ENCODE assay signal across 8 mouse cellular contexts in the genomic region with DNA sequence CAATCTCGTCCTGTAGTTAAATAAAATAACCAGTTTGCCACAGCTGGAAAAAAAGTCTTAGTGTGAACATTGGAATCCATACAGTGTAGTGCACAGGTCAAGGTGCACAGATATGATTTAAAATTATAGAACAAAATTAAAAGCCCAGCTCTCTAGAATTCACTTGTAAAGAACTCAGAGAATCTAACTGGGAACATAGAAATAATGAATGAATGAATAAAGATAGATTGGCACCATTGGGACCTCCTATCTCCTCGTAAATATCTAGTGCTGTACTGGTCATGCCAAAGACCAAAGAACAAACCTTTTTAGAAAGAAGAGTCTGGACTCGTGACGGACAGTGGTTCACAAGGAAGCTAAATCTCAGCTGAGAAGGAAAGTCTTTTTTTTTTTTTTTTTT. TPM values are rescaled to one million over a fixed set of nuclear protein-coding genes. Genes with fewer than 3 reads are reported as not detected.
A peak's percentile ranks its signal among the peaks of the same experiment; 100 is the strongest.
DNase-seq lines count a peak whose midpoint lies in the region; ATAC-seq and TF ChIP-seq lines count a peak whose summit lies in the region.

TSS of gene Zfp748 (minus strand) at position 101 of the 400 bp plus-strand sequence.

- H3K4me3 ChIP-seq in kidney, adult 2 months (ENCODE audit: insufficient read depth, low read depth, low read length): peak within 1 kb of the TSS; percentile 60
- H3K4me3 ChIP-seq in bone marrow, adult 2 months (replicated peaks; ENCODE audit: control insufficient read depth, low read depth, low read length): peak within 1 kb of the TSS; percentile 84
- peak within 1 kb of the TSS; percentile 94 for H3K4me3 ChIP-seq in hindbrain, embryonic 14.5 days (replicated peaks; ENCODE audit: low read length)
- peak within 1 kb of the TSS; percentile 92 for H3K4me3 ChIP-seq in midbrain, embryonic 13.5 days (replicated peaks)

- TF ChIP-seq POLR2A in kidney, adult 2 months (IDR thresholded peaks at IDR 0.05; ENCODE audit: low read depth, low read length): no peak
- no peak for TF ChIP-seq POLR2A in bone marrow, adult 2 months (IDR thresholded peaks at IDR 0.05; ENCODE audit: borderline replicate concordance, control insufficient read depth, low read depth, low read length)

- H3K9ac ChIP-seq in hindbrain, embryonic 14.5 days: peak within 1 kb of the TSS; percentile 95
- peak within 1 kb of the TSS; percentile 85 for H3K9ac ChIP-seq in midbrain, embryonic 13.5 days (replicated peaks)

- H3K4me2 ChIP-seq in hindbrain, embryonic 14.5 days (replicated peaks): peak within 1 kb of the TSS; percentile 82
- peak within 1 kb of the TSS; percentile 84 for H3K4me2 ChIP-seq in midbrain, embryonic 13.5 days (replicated peaks)

- no peaks in the 10 kb centered on the region for H3K27me3 ChIP-seq in kidney, adult 2 months (replicated peaks; ENCODE audit: control insufficient read depth, insufficient read depth, low read length)
- H3K27me3 ChIP-seq in hindbrain, embryonic 14.5 days (ENCODE audit: control insufficient read depth, insufficient read depth, low read length): no peaks in the 10 kb centered on the region
- H3K27me3 ChIP-seq in midbrain, embryonic 13.5 days: peaks cover 3% of the 10 kb centered on the region; the same call in 1 of the 2 replicates

- 86% methylated on average over 4 of the region's 4 CpGs for WGBS in kidney, adult 2 months
- 84% methylated on average over 4 of the region's 4 CpGs for WGBS in bone marrow, adult 2 months
- 81% methylated on average over 4 of the region's 4 CpGs for WGBS in hindbrain, embryonic 14.5 days
- WGBS in midbrain, embryonic 13.5 days: 77% methylated on average over 4 of the region's 4 CpGs

- peak within 1 kb of the TSS; percentile 36; the same call in 1 of the 2 replicates for H3K27ac ChIP-seq in kidney, adult 2 months (ENCODE audit: insufficient read depth, low read depth, low read length)
- peak within 1 kb of the TSS; percentile 76 for H3K27ac ChIP-seq in bone marrow, adult 2 months (ENCODE audit: control insufficient read depth, insufficient read depth, low read depth, low read length, poor library complexity)
- H3K27ac ChIP-seq in hindbrain, embryonic 14.5 days: peak within 1 kb of the TSS; percentile 81
- H3K27ac ChIP-seq in midbrain, embryonic 13.5 days: peak within 1 kb of the TSS; percentile 78

- 0 out of 2 replicates have a peak, but pooled peaks cover 4% of the 10 kb centered on the region for H3K4me1 ChIP-seq in kidney, adult 2 months (ENCODE audit: control insufficient read depth, insufficient read depth, low read length)
- H3K4me1 ChIP-seq in bone marrow, adult 2 months (ENCODE audit: control insufficient read depth, insufficient read depth, low read length): peaks cover 2% of the 10 kb centered on the region
- H3K4me1 ChIP-seq in hindbrain, embryonic 14.5 days (replicated peaks; ENCODE audit: control insufficient read depth, insufficient read depth, low read length): peaks cover 16% of the 10 kb centered on the region
- peaks cover 28% of the 10 kb centered on the region for H3K4me1 ChIP-seq in midbrain, embryonic 13.5 days (replicated peaks)

- no peaks in the 10 kb centered on the region for H3K9me3 ChIP-seq in hindbrain, embryonic 14.5 days (ENCODE audit: control insufficient read depth, low read length)
- no peaks in the 10 kb centered on the region for H3K9me3 ChIP-seq in midbrain, embryonic 13.5 days

- DNase-seq in kidney, adult 2 months: no peak
- DNase-seq in kidney, postnatal 36 days: no peak
- DNase-seq in hindbrain, embryonic 14.5 days (ENCODE audit: low spot score): no peak
- no peak for DNase-seq in gastrocnemius, postnatal 10 days
- no peak for DNase-seq in ovary, adult 18-20 months (ENCODE audit: low spot score)

- no peak for TF ChIP-seq CTCF in kidney, adult 2 months (conservative IDR thresholded peaks at IDR 0.05; ENCODE audit: insufficient read depth, insufficient read length, low read depth, low read length)
- TF ChIP-seq CTCF in bone marrow, adult 2 months (IDR thresholded peaks at IDR 0.05; ENCODE audit: control insufficient read depth, insufficient read depth, low read length): no peak

- H3K36me3 ChIP-seq in kidney, adult 2 months (ENCODE audit: control insufficient read depth, insufficient read depth, low read length): no peaks in the 10 kb centered on the region
- no peaks in the 10 kb centered on the region for H3K36me3 ChIP-seq in hindbrain, embryonic 14.5 days (replicated peaks; ENCODE audit: control insufficient read depth, insufficient read depth)
- H3K36me3 ChIP-seq in midbrain, embryonic 13.5 days: no peaks in the 10 kb centered on the region

- no peak for ATAC-seq in hindbrain, embryonic 14.5 days (ENCODE audit: low FRiP score)
- no peak for ATAC-seq in midbrain, embryonic 13.5 days
- no peak for ATAC-seq in megakaryocyte-erythroid progenitor cell, adult 5-6 weeks (replicated peaks; ENCODE audit: low FRiP score, low TSS enrichment, poor library complexity, severe bottlenecking)

RNA-seq across cellular contexts. Expression of gene Zfp748, which starts in this region (rescaled TPM):
- 2.2 and 3.3 TPM in 2 replicates for polyA plus RNA-seq in kidney, adult 2 months (2012; rRNA removed)
- polyA plus RNA-seq in bone marrow, adult 2 months (2011; ENCODE audit: insufficient read depth, insufficient read length, low replicate concordance, missing spikeins): 1.6 and 2.5 TPM in 2 replicates
- 14.6 and 16.9 TPM in 2 replicates for polyA plus RNA-seq in hindbrain, embryonic 14.5 days (2014; fragmentation: Nextera tagmentation; extraction: Ambion mirVana)
- 16.2 and 17.1 TPM in 2 replicates for polyA plus RNA-seq in midbrain, embryonic 13.5 days (2015; fragmentation: Nextera tagmentation; extraction: Ambion mirVana)
- 1 to 10 TPM; 3.3 to 4.6 TPM for total RNA-seq in gastrocnemius, postnatal 10 days (2021)
- 7.8 and 9.6 TPM in 2 replicates for total RNA-seq in megakaryocyte-erythroid progenitor cell, adult 5-6 weeks (2014; fragmentation: Nextera tagmentation)
- total RNA-seq in megakaryocyte-erythroid progenitor cell, adult 5-6 weeks (2017): 9.4 and 11.8 TPM in 2 replicates
